Mouse (Mus musculus) heart, adult 2 months (tissue): ENCODE data around the gene Gldc. TPM values are rescaled to one million over a fixed set of nuclear protein-coding genes. Genes with fewer than 3 reads are reported as not detected.

Source experiments
- DNase-seq, 2 experiments: peaks; one replicate each; pipeline ENCODE4 v3.0.0; 2021
- H3K27ac ChIP-seq: fragments of 200-600 bp; 2 replicates; pipeline ENCODE4 v1.8.1; 2022
- H3K27me3 ChIP-seq: fragments of 200-500 bp; 2 replicates; pipeline ENCODE4 v1.6.1; 2012; ENCODE audit warnings: mild to moderate bottlenecking, low read length, inconsistent platforms, mixed read lengths; ENCODE audit not compliant: control insufficient read depth, insufficient read depth
- H3K36me3 ChIP-seq: fragments of 200-500 bp; 2 replicates; pipeline ENCODE4 v1.6.1; 2012; ENCODE audit warnings: low read length, inconsistent platforms; ENCODE audit not compliant: control insufficient read depth, insufficient read depth
- H3K4me1 ChIP-seq: fragments of 200-500 bp; 2 replicates; pipeline ENCODE4 v1.6.1; 2011; ENCODE audit warnings: low read length; ENCODE audit not compliant: control insufficient read depth, insufficient read depth
- H3K4me3 ChIP-seq: fragments of 200-600 bp; 2 replicates; pipeline ENCODE4 v1.8.1; 2022
- H3K79me2 ChIP-seq: fragments of 200-500 bp; replicated peaks from 2 replicates; pipeline ENCODE4 v1.6.1; 2012; ENCODE audit warnings: mild to moderate bottlenecking, inconsistent platforms, low read length, moderate library complexity, mixed read lengths; ENCODE audit not compliant: control insufficient read depth, insufficient read depth
- H3K9ac ChIP-seq: fragments of 200-500 bp; 2 replicates; pipeline ENCODE4 v1.6.1; 2012; ENCODE audit warnings: low read depth, mild to moderate bottlenecking, control low read depth, inconsistent platforms, low read length, mixed read lengths
- CTCF ChIP-seq: fragments of 200-600 bp; IDR thresholded peaks from 2 replicates; pipeline ENCODE4 v1.8.1; 2022; ENCODE audit warnings: antibody characterized with exemption, mild to moderate bottlenecking, moderate library complexity
- EP300 ChIP-seq: fragments of 200-500 bp; IDR thresholded peaks from 2 replicates; pipeline ENCODE4 v1.6.1; 2011; ENCODE audit warnings: low read depth, low read length, control low read depth; ENCODE audit not compliant: insufficient read depth
- POLR2A ChIP-seq: fragments of 200-500 bp; IDR thresholded peaks from 2 replicates; pipeline ENCODE4 v1.6.1; 2011; ENCODE audit warnings: mild to moderate bottlenecking, low read depth, low read length, control low read depth; ENCODE audit not compliant: insufficient read depth
- WGBS: fragments of 180-500 bp; shearing (Covaris S2); methylation state at CpG from one replicate; pipeline ENCODE4 v1.1.7; 2018; 5-methylcytosine and 5-hydroxymethylcytosine counted together
- intact Hi-C: fragments of 180-260 bp; cut with DNase I; formaldehyde crosslinking; loops from one replicate; pipeline ENCODE4 v1.15.1; 2025
- polyA plus RNA-seq: library from polyadenylated mRNA; depleted of rRNA; stranded (reverse); fragments of >200 nt; gene quantifications from 2 replicates; pipeline ENCODE4 v1.2.3, GENCODE M21; 2012
- total RNA-seq, 2 experiments: library from RNA; stranded (reverse); gene quantifications; 2 replicates each; pipeline ENCODE4 v1.2.3; 2021

The Gldc gene
- total and polyA plus RNA-seq, 3 experiments = 0.14 to 0.30 (median 0.26) TPM

DNA sequence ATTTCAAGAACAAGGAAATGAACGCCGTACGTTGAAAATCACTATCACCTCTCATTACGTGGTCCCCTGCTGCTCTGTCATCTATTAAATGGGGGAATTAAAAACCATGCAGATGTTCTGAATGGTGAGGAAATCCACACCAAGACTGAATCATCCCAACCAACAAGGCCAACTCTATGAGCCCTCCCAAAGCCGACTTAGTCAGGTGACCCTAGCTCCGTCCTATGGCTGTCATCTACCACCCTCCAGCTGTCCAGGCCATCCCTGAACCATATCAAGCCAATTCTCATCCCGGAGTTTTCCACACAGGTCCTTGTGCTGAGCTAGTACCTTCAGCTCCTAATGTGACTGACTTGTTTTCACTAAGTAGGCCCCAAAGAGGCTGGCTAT lies 49.6 kb downstream of the Gldc start:
- TF ChIP-seq CTCF (no peak), EP300 (no peak), POLR2A (no peak)
- no peaks in the 10 kb centered on the region for H3K79me2 ChIP-seq
- 44% methylated on average over 7 of the region's 7 CpGs for WGBS
- no peak overlapping the region for H3K4me3 ChIP-seq
- no peaks in the 10 kb centered on the region for H3K27me3 ChIP-seq
- H3K36me3 ChIP-seq = no peaks in the 10 kb centered on the region
- DNase-seq = no peak
- no peak overlapping the region for H3K27ac ChIP-seq
- peaks cover 1% of the 10 kb centered on the region; the same call in 1 of the 2 replicates for H3K4me1 ChIP-seq
- intact Hi-C loops = loop anchor here (10.0 kb wide), 1 partner anchor 151 kb away; no protein-coding TSS in a partner anchor
- no peak overlapping the region for H3K9ac ChIP-seq

DNA sequence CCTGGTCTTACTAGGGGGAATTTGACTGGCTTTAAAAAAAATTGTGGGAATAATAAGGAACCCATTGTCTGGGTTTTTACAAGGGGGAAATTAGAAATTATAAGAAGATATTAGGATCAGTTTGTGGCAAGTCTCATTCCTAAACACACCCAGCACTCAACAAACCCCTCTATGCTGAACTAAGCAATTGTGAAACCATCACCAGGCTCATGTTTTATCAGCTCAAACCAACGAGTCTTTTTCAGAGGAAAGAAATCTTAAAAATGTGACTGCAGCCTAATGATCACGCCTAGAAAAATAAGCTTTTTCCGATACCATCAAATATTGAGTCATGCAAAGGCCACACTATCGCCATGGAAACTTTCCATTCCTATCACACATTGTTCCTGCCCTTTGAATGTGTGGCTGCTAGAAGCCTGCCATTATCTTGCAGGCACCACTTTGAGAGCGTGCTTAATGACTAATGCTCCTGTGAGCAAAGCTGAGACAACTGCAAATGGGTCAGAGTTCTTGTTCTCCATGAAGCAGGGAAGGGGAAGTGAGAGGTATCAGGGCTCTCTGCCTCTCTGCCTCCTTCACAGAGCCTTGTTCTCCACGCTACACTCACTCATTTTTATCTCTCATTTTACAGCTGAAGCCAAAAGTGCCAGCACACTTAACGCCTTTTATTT lies 50.1 kb downstream of the Gldc start:
- Histone ChIP-seq H3K4me3 (no peak overlapping the region), H3K36me3 (no peaks in the 10 kb centered on the region), H3K4me1 (peaks cover 1% of the 10 kb centered on the region; the same call in 1 of the 2 replicates), H3K27ac (no peak overlapping the region), H3K27me3 (no peaks in the 10 kb centered on the region), H3K79me2 (no peaks in the 10 kb centered on the region), H3K9ac (no peak overlapping the region)
- intact Hi-C loops = loop anchor here (10.0 kb wide), 1 partner anchor 150 kb away; no protein-coding TSS in a partner anchor
- TF ChIP-seq CTCF = no peak
- no peak for TF ChIP-seq EP300
- TF ChIP-seq POLR2A = no peak
- DNase-seq = no peak
- WGBS = 27% methylated on average over 7 of the region's 7 CpGs

GRCm38 (mm10) chr19:30118344-30119312 lies 56.6 kb downstream of the Gldc start:
- DNase-seq = no peak
- no peaks in the 10 kb centered on the region for H3K36me3 ChIP-seq
- intact Hi-C loops = no loop called here
- WGBS = 84% methylated on average over 17 of the region's 17 CpGs
- H3K4me1 ChIP-seq = peaks cover 1% of the 10 kb centered on the region; the same call in 1 of the 2 replicates
- TF ChIP-seq EP300 (no peak), POLR2A (no peak), CTCF (no peak)
- H3K27ac ChIP-seq = no peak overlapping the region
- H3K79me2 ChIP-seq = no peaks in the 10 kb centered on the region
- H3K4me3 ChIP-seq = no peak overlapping the region
- H3K9ac ChIP-seq = no peak overlapping the region
- H3K27me3 ChIP-seq = no peaks in the 10 kb centered on the region

DNA sequence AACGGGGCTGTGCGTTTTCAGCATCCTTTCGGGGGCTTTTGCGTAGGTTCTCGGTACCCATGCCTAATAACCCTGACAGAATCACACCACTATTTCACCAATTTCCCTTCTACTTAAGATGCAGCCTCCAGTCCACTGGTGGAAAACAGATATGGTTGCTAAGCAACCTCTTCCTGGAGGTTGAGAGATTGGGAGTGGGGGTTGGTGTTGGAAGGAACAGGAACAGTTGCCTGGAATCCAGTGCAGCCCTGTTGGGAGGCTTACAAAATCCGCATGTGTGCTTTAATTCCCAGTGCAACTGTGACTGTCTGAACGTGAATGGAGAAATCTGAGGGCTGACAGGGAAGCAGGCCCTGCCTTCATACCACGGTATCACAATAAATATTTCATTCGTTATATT lies 57.5 kb downstream of the Gldc start:
- H3K4me3 ChIP-seq = no peak overlapping the region
- H3K27ac ChIP-seq = no peak overlapping the region
- DNase-seq = peak in 1 of 2 experiments; percentile 33
- TF ChIP-seq CTCF (no peak), EP300 (0 out of 2 replicates have a peak, but pooled peaks have one; percentile 31)
- 34% methylated on average over 9 of the region's 9 CpGs for WGBS
- H3K36me3 ChIP-seq = no peaks in the 10 kb centered on the region
- intact Hi-C loops = no loop called here
- H3K79me2 ChIP-seq = no peaks in the 10 kb centered on the region
- no peak overlapping the region for H3K9ac ChIP-seq
- H3K27me3 ChIP-seq = no peaks in the 10 kb centered on the region
- peaks cover 1% of the 10 kb centered on the region; the same call in 1 of the 2 replicates for H3K4me1 ChIP-seq

DNA sequence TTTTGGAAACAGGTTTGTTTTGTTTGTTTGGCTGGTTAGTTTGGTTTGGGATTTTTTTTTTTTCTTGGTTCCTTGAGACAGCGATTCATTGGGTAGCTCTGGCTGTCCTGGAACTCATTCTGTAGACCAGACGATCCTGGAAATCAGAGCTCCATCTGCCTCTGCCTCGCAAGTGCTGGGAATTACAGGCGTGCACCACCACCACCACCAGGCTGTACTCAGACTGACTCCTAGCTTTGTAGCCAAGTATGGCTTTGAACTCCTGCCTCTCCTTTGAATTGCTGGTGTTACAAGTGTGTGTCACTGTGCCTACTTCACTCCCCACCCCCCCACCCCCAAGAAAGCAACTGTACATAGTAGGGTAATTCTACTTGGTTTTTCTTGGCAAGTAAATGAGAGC lies 58.0 kb downstream of the Gldc start:
- Histone ChIP-seq H3K4me3 (no peak overlapping the region), H3K4me1 (peaks cover 1% of the 10 kb centered on the region; the same call in 1 of the 2 replicates), H3K79me2 (no peaks in the 10 kb centered on the region), H3K27ac (no peak overlapping the region), H3K9ac (no peak overlapping the region), H3K27me3 (no peaks in the 10 kb centered on the region), H3K36me3 (no peaks in the 10 kb centered on the region)
- 49% methylated on average over 4 of the region's 4 CpGs for WGBS
- no peak for DNase-seq
- TF ChIP-seq EP300 = no peak
- TF ChIP-seq CTCF = no peak
- no peak for TF ChIP-seq POLR2A
- intact Hi-C loops = no loop called here
